Mouse (Mus musculus): ENCODE measurements at regions not wholly inside any gene's neighbourhood (a gene's known extent, or its start where the extent isn't known, plus 50 kb on each side); places are given as distances from the start of the nearest gene placed in this dataset.

DNA sequence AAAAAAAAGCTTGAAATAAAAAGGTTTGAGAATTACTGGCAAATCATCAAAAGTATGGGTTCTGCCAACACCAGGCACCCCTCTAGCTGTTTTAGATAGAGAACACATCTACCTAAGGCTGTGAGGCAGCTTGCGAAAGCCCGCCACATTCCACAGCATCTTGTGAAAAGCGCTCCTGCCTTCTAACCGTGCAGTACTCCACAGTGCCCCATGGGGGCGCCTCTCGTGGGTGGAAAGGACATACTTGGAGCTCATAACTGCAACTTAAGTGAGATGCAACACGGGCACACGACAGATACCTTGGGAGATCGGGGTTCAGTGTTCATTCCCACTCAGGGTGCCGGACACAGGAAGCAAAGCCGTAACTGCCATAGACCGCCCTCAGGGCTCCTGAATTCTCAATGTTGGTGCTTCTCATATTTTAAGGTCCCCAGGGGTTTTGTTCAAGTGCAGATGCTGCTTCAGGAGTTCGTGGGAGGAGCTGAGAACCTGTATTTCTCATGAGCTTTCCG, 149.9 kb downstream of the Hibadh start:
- H3K4me2 ChIP-seq: no peak overlapping the region
- WGBS: 81% methylated on average over 14 of the region's 14 CpGs
- no peak overlapping the region for H3K4me3 ChIP-seq (replicated peaks)
- peaks cover 10% of the 10 kb centered on the region for H3K27me3 ChIP-seq
- ATAC-seq (replicated peaks; ENCODE audit: low FRiP score): no peak
- H3K36me3 ChIP-seq: no peaks in the 10 kb centered on the region
- no peak overlapping the region for H3K27ac ChIP-seq
- H3K9me3 ChIP-seq (replicated peaks): no peaks in the 10 kb centered on the region
- H3K4me1 ChIP-seq: peaks cover 11% of the 10 kb centered on the region; the same call in 1 of the 2 replicates
- no peak overlapping the region for H3K9ac ChIP-seq

DNA sequence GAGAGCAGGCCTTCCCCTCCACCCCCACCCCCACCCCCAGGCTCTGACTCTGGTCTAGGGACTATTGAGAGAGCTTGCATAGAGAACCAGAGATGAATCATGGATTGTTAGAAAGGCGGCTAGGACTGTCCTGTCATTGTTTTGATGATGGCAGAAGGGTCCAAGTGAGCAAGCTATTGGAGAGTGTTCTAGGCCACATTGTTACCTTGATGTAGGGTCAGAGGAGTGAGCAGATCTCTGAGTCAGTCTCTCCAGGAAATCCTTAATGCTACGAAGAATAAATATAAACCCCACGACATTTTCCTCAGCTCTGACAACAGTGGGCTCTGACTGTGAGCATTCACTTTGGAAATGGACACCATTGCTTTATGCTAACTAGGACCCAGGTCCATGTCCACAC, 144.9 kb downstream of the Hibadh start:
- no peaks in the 10 kb centered on the region for H3K9me3 ChIP-seq (replicated peaks)
- no peak overlapping the region for H3K9ac ChIP-seq
- no peak for ATAC-seq (replicated peaks; ENCODE audit: low FRiP score)
- no peak overlapping the region for H3K4me2 ChIP-seq
- H3K4me1 ChIP-seq: peaks cover 9% of the 10 kb centered on the region; the same call in 1 of the 2 replicates
- H3K27me3 ChIP-seq: peaks cover 19% of the 10 kb centered on the region
- H3K27ac ChIP-seq: no peak overlapping the region
- 55% methylated on average over 3 of the region's 3 CpGs for WGBS
- H3K36me3 ChIP-seq: no peaks in the 10 kb centered on the region
- H3K4me3 ChIP-seq (replicated peaks): no peak overlapping the region

DNA sequence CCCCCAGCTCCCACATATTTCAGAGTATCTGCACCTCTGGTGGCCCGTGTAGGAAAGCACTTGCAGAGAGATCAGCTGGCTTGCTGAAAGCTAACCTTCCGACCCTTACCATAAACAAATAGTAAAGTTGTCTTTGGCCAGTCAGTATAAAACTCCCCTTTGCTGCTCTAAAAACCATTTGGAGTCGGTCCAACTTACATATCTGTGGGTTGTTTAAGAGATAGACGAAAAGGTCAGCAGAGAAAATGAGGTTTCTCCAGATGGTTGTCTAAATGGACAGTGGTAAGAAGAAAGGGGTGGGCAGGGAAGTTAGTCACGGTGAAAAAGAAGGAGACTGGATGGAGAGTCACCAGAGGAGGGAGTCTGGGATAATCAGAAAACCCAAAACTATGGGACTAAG, 144.3 kb downstream of the Hibadh start:
- no peak for ATAC-seq (replicated peaks; ENCODE audit: low FRiP score)
- no peaks in the 10 kb centered on the region for H3K36me3 ChIP-seq
- H3K27me3 ChIP-seq: peaks cover 17% of the 10 kb centered on the region
- H3K4me1 ChIP-seq: peaks cover 9% of the 10 kb centered on the region; the same call in 1 of the 2 replicates
- H3K4me2 ChIP-seq: no peak overlapping the region
- no peak overlapping the region for H3K4me3 ChIP-seq (replicated peaks)
- H3K9me3 ChIP-seq (replicated peaks): no peaks in the 10 kb centered on the region
- WGBS: 23% methylated on average over 5 of the region's 5 CpGs
- H3K9ac ChIP-seq: no peak overlapping the region
- H3K27ac ChIP-seq: no peak overlapping the region

All from kidney, embryonic 15.5 days (tissue).